Mouse (Mus musculus) adrenal gland, adult 8-10 months (tissue): ENCODE measurements around the gene Gm5458. TPM values are rescaled to one million over a fixed set of nuclear protein-coding genes. Genes with fewer than 3 reads are reported as not detected.
"Not testable (repeated sequence)": the region's sequence is repeated elsewhere in the genome, so short reads cannot be mapped to it uniquely, and the experiment has no call there.

Source experiments
- DNase-seq: peaks from one replicate; pipeline ENCODE4 v3.0.0; 2022
- total RNA-seq, 4 experiments: library from RNA; stranded (reverse); gene quantifications; 2 replicates each; pipeline ENCODE4 v1.2.4; 2022

The Gm5458 gene
- total RNA-seq, result not detected

GRCm38 (mm10) chr14:19602481-19602880 is at the start of gene Gm5458:
Gene Gm5458, minus strand, starts transcription at chr14:19602581.
- not testable (repeated sequence) for DNase-seq

- no peak for DNase-seq
These were observed 43.9 kb upstream of the Gm5458 start for GRCm38 (mm10) chr14:19646232-19646631.

- peak; percentile 11 for DNase-seq
These were observed 17.3 kb downstream of the Gm5458 start, which contains the start of gene Gm2237 for GRCm38 (mm10) chr14:19584804-19585667. Gene Gm2237, minus strand, starts transcription at chr14:19585135.

GRCm38 (mm10) chr14:19549863-19550262 is 52.5 kb downstream of the Gm5458 start, which contains the start of gene Gm2244:
Gene Gm2244, minus strand, starts transcription at chr14:19549963.
- not testable (repeated sequence) for DNase-seq

Other genes with a start within 250 kb of the Gm5458 start
- gene Gm21738, start 183.7 kb downstream of the Gm5458 start, total RNA-seq, result 1 to 10 TPM in 1 of 4 experiments, under 1 TPM in 1, not detected in 2; 0.67 to 1.2 TPM
- not detected for gene Gm2244, start 52.6 kb downstream of the Gm5458 start, total RNA-seq
- gene Gm2237, start 17.4 kb downstream of the Gm5458 start, total RNA-seq, result 1 to 10 TPM in 2 of 4 experiments, under 1 TPM in 2; 0.42 to 1.4 (median 0.84) TPM
- 10 to 100 TPM; 12.2 to 21.4 (median 17.3) TPM for gene Nid2, start 148.7 kb upstream of the Gm5458 start, total RNA-seq
- 10 to 100 TPM; 73.4 to 76.8 (median 75.6) TPM for gene Rtraf, start 221.2 kb upstream of the Gm5458 start, total RNA-seq